Mouse (Mus musculus): ENCODE data around the gene G6pc3. TPM values are rescaled to one million over a fixed set of nuclear protein-coding genes. Genes with fewer than 3 reads are reported as not detected.

Gene G6pc3
- total RNA-seq, 2 experiments from 2014 or later: 61.0 to 65.1 TPM

GRCm38 (mm10) chr11:102217876-102218430, 28.5 kb downstream of the G6pc3 start:
- no peak for DNase-seq (ENCODE audit: low spot score in 2 of 2)

GRCm38 (mm10) chr11:102218783-102219182, 29.4 kb downstream of the G6pc3 start:
- DNase-seq (ENCODE audit: low spot score in 2 of 2): peak; percentile 92 to 97

- DNase-seq (ENCODE audit: low spot score in 2 of 2): peak in 1 of 2 experiments; percentile 53
Measured at GRCm38 (mm10) chr11:102219247-102219993, 30.0 kb downstream of the G6pc3 start.

GRCm38 (mm10) chr11:102219994-102220346, 30.6 kb downstream of the G6pc3 start:
- no peak for DNase-seq (ENCODE audit: low spot score in 2 of 2)

GRCm38 (mm10) chr11:102220451-102220850, 31.0 kb downstream of the G6pc3 start:
- DNase-seq (ENCODE audit: low spot score in 2 of 2): no peak

GRCm38 (mm10) chr11:102221243-102221953, 32.0 kb downstream of the G6pc3 start:
- no peak for DNase-seq (ENCODE audit: low spot score in 2 of 2)

GRCm38 (mm10) chr11:102221954-102222351, 32.5 kb downstream of the G6pc3 start:
- no peak for DNase-seq (ENCODE audit: low spot score in 2 of 2)

DNA sequence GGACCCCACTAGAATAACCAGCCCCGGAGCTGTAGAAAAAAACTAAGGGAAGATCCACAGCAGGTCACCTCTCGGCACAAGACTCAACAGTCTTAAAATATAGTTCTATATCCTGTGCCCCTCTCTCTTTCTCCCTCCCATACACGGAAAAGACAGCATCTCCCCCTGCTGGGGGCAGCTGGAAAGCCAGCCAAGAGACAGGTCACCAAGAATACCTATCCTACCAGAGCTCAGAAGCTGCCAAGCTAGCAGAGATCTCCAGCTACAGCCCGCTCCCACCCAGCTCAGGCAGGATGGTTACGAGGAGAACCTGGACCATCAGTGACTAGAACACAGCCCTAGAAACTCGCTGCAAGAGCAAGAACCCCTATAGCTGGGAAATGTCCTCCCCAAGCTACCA, 33.7 kb downstream of the G6pc3 start:
- DNase-seq (ENCODE audit: low spot score in 2 of 2): no peak

DNA sequence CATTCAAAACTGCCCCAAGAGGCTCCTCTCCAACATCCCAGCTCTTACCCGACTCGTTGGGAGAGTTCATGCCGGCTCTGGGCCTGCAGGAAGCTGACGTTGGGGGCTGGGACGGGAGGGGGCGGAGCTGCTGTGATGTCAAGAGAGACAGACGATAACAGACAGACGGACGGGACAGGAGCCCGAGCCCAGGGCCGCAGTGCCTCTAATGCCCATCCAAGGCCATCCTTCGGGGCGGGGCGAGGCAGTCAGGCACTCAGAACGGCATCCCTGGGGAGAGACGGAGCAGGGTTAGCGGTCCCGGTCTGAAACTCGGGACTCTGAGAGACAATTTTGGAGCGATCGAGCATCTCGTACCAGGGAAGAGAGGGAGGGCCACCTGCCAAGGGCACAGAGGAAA, 35.3 kb downstream of the G6pc3 start:
- no peak for DNase-seq (ENCODE audit: low spot score in 2 of 2)

GRCm38 (mm10) chr11:102225221-102225620, 35.8 kb downstream of the G6pc3 start:
- no peak for DNase-seq (ENCODE audit: low spot score in 2 of 2)

GRCm38 (mm10) chr11:102226067-102226978, 36.9 kb downstream of the G6pc3 start:
- DNase-seq (ENCODE audit: low spot score in 2 of 2): no peak

DNA sequence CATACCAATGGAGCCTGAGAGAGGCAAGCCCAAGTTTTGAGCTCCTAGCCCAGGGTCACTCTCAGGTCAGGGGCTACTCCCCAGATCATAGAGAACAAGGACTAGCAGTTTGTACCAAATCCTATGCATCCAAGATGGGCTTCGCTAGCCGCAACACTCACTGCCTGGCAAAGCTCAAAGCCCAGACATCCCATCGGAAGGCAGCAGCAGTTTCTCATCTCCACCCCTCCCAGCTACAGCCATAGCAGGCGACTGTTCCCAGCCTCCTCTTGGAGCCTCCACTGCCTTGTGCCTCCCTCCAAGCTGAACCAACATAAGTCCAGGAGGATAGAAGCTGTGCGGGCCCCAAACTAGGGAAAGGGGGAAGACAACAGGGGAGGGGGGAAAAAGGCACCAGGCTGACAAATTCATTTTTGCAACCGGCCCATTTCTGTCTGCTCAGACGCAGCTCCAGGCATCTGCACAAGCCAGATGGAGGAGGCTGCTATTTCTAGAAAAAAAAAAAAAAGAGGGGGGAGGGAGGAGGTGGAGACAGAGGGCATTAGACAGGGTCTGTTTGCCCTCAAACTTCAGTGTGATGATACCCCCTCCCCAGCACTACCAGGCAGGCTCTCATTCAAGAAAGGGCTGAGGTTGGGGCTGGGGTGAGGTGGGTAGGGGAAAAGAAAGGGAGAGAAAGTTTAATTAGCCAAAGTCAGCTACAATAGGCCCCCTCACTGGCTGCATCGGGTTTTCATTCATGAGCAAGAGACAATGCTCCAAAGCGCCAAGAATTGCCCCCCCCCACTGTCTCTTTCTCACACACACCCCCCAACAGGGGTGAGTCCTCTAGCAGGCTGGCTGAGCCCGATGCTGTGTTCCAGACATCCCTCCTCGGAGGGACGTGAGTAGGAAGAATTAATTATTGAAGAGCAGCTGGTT, 38.1 kb downstream of the G6pc3 start:
- peak in 1 of 2 experiments; percentile 58 for DNase-seq (ENCODE audit: low spot score in 2 of 2)

GRCm38 (mm10) chr11:102228191-102228545, 38.7 kb downstream of the G6pc3 start:
- no peak for DNase-seq (ENCODE audit: low spot score in 2 of 2)

GRCm38 (mm10) chr11:102228646-102229268, 39.3 kb downstream of the G6pc3 start:
- no peak for DNase-seq (ENCODE audit: low spot score in 2 of 2)

DNA sequence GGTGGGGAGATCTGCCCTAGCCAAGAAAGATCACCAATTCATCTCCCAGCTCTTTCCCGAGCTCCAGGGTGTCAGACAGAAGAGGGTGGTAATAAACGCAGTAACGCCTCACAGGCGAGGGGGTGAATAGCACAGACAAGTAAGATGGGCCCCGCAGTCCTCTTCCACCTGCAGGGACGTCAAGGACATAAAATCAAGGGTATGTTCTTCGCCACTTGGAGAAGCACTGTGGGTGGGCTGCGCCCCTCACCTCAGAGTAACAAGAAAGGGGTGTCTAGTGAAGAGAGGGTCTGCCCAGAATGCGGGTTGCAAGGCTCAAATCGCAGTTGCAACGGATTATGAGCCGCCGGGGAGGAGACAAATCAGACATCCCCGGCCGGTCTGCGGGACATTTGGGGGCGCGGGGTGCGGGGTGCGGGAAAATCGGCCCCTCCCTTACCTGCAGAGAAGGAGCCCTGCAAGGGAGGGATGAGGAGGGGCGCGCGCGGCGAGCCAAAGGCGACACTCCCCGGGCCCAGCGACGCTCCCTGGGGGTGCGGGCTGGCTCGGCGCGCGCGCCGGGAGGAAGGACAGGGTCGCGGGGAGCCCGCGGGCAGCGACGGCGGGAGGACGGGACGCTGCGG, 40.0 kb downstream of the G6pc3 start:
- peak in 1 of 2 experiments; percentile 52 for DNase-seq (ENCODE audit: low spot score in 2 of 2)

DNA sequence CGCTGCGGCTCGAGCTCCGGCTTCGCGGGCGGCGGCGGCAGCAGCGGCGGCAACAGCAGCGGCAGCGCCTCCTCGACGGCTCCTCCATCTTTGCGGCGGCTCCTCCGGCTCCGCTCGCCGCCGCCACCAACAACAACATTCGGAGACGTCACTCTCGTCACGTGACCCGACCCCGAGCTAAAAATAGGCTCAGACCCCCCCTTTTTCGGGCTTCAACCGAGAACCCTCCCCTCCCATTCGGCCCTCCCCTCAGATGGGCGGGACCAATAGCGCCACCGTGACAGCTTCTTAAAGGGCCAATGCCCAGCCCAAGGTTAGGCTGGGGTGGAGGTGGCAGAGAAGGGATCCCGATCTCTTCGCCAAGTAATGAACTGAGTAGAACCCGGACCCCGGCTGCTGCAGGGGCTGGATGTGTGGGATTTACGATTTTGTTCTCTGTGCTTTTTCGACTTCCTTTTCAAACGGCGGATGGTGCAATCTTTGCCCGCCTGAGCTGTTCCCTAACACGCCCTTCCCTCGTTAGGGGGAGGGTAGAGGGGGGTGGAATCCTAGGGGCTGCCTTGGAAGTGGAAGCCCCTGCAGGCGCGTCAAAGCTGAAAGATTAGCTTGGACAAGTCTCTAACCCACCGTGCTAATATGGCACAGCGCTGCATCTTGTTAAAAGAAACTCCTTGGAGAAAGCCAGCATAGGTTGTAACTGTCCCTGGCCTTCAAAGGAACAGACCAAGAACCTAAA, 40.8 kb downstream of the G6pc3 start, which contains the start of gene Hdac5:
Gene Hdac5 (minus strand): TSS at position 161 of the 736 bp plus-strand sequence.
- peak; percentile 96 to 99 for DNase-seq (ENCODE audit: low spot score in 2 of 2)

DNA sequence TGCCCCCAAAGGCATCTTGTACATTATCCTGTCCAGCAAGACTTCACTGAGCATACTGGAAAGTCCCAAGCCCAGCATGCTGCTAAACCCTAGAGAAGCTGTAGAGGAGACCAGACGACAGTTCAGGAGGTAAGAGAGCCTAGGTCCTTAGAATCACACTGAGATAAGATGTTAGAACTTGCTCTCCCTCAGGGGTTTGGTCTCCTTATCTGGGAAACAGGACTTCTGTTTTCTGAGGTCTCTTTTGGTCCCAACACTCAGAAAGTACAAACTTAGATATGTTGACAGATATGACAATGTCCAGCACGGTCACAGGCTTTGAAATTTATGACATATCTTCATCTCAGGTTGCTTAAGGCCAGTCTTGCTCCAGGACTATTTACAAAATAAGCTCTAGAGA, 46.6 kb downstream of the G6pc3 start:
- DNase-seq (ENCODE audit: low spot score in 2 of 2): no peak

DNA sequence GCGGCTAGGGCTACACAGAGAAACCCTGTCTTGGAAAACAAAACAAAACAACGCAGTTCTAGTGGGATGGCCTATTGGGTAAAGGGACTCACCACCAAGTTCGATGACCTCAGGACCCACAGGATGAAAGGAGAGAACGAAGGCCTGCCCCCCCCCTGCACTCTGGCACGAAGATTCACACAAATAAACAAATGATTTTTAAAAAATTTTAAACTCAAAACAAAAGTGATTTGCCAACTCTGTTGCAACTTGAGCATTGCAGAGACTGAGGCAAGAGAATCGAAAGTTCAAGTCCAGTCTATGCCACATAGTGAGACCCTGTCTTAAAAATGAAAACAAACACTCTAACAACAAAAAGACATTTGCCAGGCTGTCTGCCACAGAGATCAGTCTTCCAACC, 51.2 kb downstream of the G6pc3 start:
- no peak for DNase-seq (ENCODE audit: low spot score in 2 of 2)

- no peak for DNase-seq (ENCODE audit: low spot score in 2 of 2)
Measured at GRCm38 (mm10) chr11:102241246-102241645, 51.8 kb downstream of the G6pc3 start.
